Mouse (Mus musculus) neural tube, embryonic 11.5 days (tissue): ENCODE measurements around the gene Gm3532. TPM values are rescaled to one million over a fixed set of nuclear protein-coding genes. Genes with fewer than 3 reads are reported as not detected.
"Not testable (repeated sequence)": the region's sequence is repeated elsewhere in the genome, so short reads cannot be mapped to it uniquely, and the experiment has no call there.

Experiments
- ATAC-seq: fragments of 200-750 bp; cut with Nextera tagmentation; 2 replicates; pipeline ENCODE4 v1.8.0; 2017; ENCODE audit warnings: moderate number of reproducible peaks, mild to moderate bottlenecking, moderate TSS enrichment, moderate library complexity; ENCODE audit not compliant: insufficient read depth, low FRiP score, low TSS enrichment
- DNase-seq: peaks from one replicate; pipeline ENCODE4 v3.0.0-alpha.2; 2015; ENCODE audit warnings: low spot score
- H3K27ac ChIP-seq: fragments of 300-500 bp; sonication (generic); 2 replicates; pipeline ENCODE4 v1.5.1; 2014; ENCODE audit warnings: low read depth, mild to moderate bottlenecking, low read length
- H3K27me3 ChIP-seq: fragments of 300-500 bp; sonication (generic); 2 replicates; pipeline ENCODE4 v1.6.1; 2014; ENCODE audit warnings: mild to moderate bottlenecking, low read length, mixed read lengths; ENCODE audit not compliant: control insufficient read depth, insufficient read depth
- H3K36me3 ChIP-seq: fragments of 300-500 bp; sonication (generic); 2 replicates; pipeline ENCODE4 v1.6.1; 2014; ENCODE audit warnings: mild to moderate bottlenecking, low read length, moderate library complexity, mixed read lengths; ENCODE audit not compliant: control insufficient read depth, insufficient read depth
- H3K4me1 ChIP-seq: fragments of 300-500 bp; sonication (generic); 2 replicates; pipeline ENCODE4 v1.6.1; 2014; ENCODE audit warnings: low read length, mixed read lengths; ENCODE audit not compliant: control insufficient read depth, insufficient read depth
- H3K4me2 ChIP-seq: fragments of 300-500 bp; sonication (generic); 2 replicates; pipeline ENCODE4 v1.6.1; 2014; ENCODE audit warnings: low read depth, mild to moderate bottlenecking, moderate library complexity
- H3K4me3 ChIP-seq: fragments of 300-500 bp; sonication (generic); 2 replicates; pipeline ENCODE4 v1.5.1; 2014; ENCODE audit warnings: low read depth, low read length
- H3K9ac ChIP-seq: fragments of 300-500 bp; sonication (generic); 2 replicates; pipeline ENCODE4 v1.6.1; 2014; ENCODE audit warnings: mild to moderate bottlenecking, low read length
- H3K9me3 ChIP-seq: fragments of 300-500 bp; sonication (generic); 2 replicates; pipeline ENCODE4 v1.6.1; 2016; ENCODE audit warnings: low read length; ENCODE audit not compliant: control insufficient read depth
- WGBS: fragments of 180-500 bp; shearing (Covaris S2); extraction: QIAGEN DNeasy Blood & Tissue Kit; methylation state at CpG from one replicate; pipeline ENCODE4 v1.1.7; 2014; 5-methylcytosine and 5-hydroxymethylcytosine counted together
- polyA plus RNA-seq: library from polyadenylated mRNA; unstranded; fragments of >200 nt; fragmentation: Nextera tagmentation; extraction: Ambion mirVana; gene quantifications from 2 replicates; pipeline ENCODE4 v1.2.1, GENCODE M21; 2014

The Gm3532 gene
- polyA plus RNA-seq = not detected in 2 replicates

- not testable (repeated sequence) for H3K27me3 ChIP-seq, ATAC-seq, H3K9ac ChIP-seq, H3K4me2 ChIP-seq, H3K27ac ChIP-seq, DNase-seq, H3K9me3 ChIP-seq, H3K36me3 ChIP-seq, H3K4me1 ChIP-seq, H3K4me3 ChIP-seq
- no CpG with 5 or more reads among the region's 2 CpGs for WGBS
Observed at GRCm38 (mm10) chr14:5538196-5538595, at the start of gene Gm3532. Gm3532 (plus strand) TSS chr14:5538496.

- not testable (repeated sequence) for H3K9me3 ChIP-seq, H3K27ac ChIP-seq, H3K4me1 ChIP-seq, ATAC-seq, H3K27me3 ChIP-seq, DNase-seq, H3K36me3 ChIP-seq, H3K9ac ChIP-seq, H3K4me2 ChIP-seq, H3K4me3 ChIP-seq
- no CpG with 5 or more reads among the region's 35 CpGs for WGBS
Observed at GRCm38 (mm10) chr14:5501374-5501773, 36.9 kb upstream of the Gm3532 start, which contains the start of gene Gm3488. Gm3488 (plus strand) TSS chr14:5501674.

Other genes starting within 250 kb of the Gm3532 start
- gene Gm3542, start 203.6 kb upstream of the Gm3532 start, polyA plus RNA-seq = not detected in 2 replicates
- 0.90 TPM in 1 of 2 replicates, not detected in the other for gene Gm3500, start 149.4 kb upstream of the Gm3532 start, polyA plus RNA-seq
- gene Gm3194, start 83.0 kb upstream of the Gm3532 start, polyA plus RNA-seq = 1.0 and 1.2 TPM in 2 replicates
- not detected in 2 replicates for gene Gm8246, start 60.7 kb upstream of the Gm3532 start, polyA plus RNA-seq
- not detected in 2 replicates for gene Gm3187, start 54.3 kb upstream of the Gm3532 start, polyA plus RNA-seq
- gene Gm3488, start 36.8 kb upstream of the Gm3532 start, polyA plus RNA-seq = 2.5 and 2.7 TPM in 2 replicates
- not detected in 2 replicates for gene Gm8265, start 94.5 kb downstream of the Gm3532 start, polyA plus RNA-seq
- gene Gm9603, start 149.0 kb downstream of the Gm3532 start, polyA plus RNA-seq = not detected in 2 replicates
- not detected in 2 replicates for gene Gm3373, start 203.1 kb downstream of the Gm3532 start, polyA plus RNA-seq